Mouse (Mus musculus) embryonic facial prominence, embryonic 14.5 days (tissue): ENCODE data around the gene Serpina3n. TPM values are rescaled to one million over a fixed set of nuclear protein-coding genes. Genes with fewer than 3 reads are reported as not detected.
A peak's percentile ranks its signal among the peaks of the same experiment; 100 is the strongest.
"Not testable (repeated sequence)": the region's sequence is repeated elsewhere in the genome, so short reads cannot be mapped to it uniquely, and the experiment has no call there.

Source experiments
- ATAC-seq: fragments of 200-750 bp; cut with Nextera tagmentation; 2 replicates; pipeline ENCODE4 v1.8.0; 2017; ENCODE audit warnings: low read depth, moderate number of reproducible peaks, moderate TSS enrichment
- DNase-seq: peaks from one replicate; pipeline ENCODE4 v3.0.0-alpha.2; 2015; ENCODE audit warnings: low spot score
- H3K27ac ChIP-seq: fragments of 300-500 bp; sonication (generic); replicated peaks from 2 replicates; pipeline ENCODE4 v1.5.1; 2014; ENCODE audit warnings: low read depth, mild to moderate bottlenecking, low read length, moderate library complexity
- H3K27me3 ChIP-seq: fragments of 300-500 bp; sonication (generic); replicated peaks from 2 replicates; pipeline ENCODE4 v1.6.1; 2014; ENCODE audit warnings: low read length; ENCODE audit not compliant: control insufficient read depth, insufficient read depth
- H3K36me3 ChIP-seq: fragments of 300-500 bp; sonication (generic); 2 replicates; pipeline ENCODE4 v1.6.1; 2014; ENCODE audit warnings: low read length, mixed read lengths; ENCODE audit not compliant: control insufficient read depth, insufficient read depth
- H3K4me1 ChIP-seq: fragments of 300-500 bp; sonication (generic); 2 replicates; pipeline ENCODE4 v1.6.1; 2014; ENCODE audit warnings: antibody characterized with exemption, low read length; ENCODE audit not compliant: control insufficient read depth, insufficient read depth
- H3K4me2 ChIP-seq: fragments of 300-500 bp; sonication (generic); 2 replicates; pipeline ENCODE4 v1.6.1; 2014; ENCODE audit warnings: low read depth, mild to moderate bottlenecking, low read length, moderate library complexity, mixed read lengths
- H3K4me3 ChIP-seq: fragments of 300-500 bp; sonication (generic); 2 replicates; pipeline ENCODE4 v1.5.1; 2014; ENCODE audit warnings: low read depth, mild to moderate bottlenecking, low read length
- H3K9ac ChIP-seq: fragments of 300-500 bp; sonication (generic); 2 replicates; pipeline ENCODE4 v1.6.1; 2014; ENCODE audit warnings: low read depth, mild to moderate bottlenecking, low read length, moderate library complexity, mixed read lengths
- H3K9me3 ChIP-seq: fragments of 300-500 bp; sonication (generic); 2 replicates; pipeline ENCODE4 v1.6.1; 2016; ENCODE audit warnings: low read length; ENCODE audit not compliant: control insufficient read depth
- WGBS: fragments of 180-500 bp; shearing (Covaris S2); extraction: QIAGEN DNeasy Blood & Tissue Kit; methylation state at CpG from one replicate; pipeline ENCODE4 v1.1.7; 2014; 5-methylcytosine and 5-hydroxymethylcytosine counted together
- polyA plus RNA-seq: library from polyadenylated mRNA; unstranded; fragments of >200 nt; fragmentation: Nextera tagmentation; extraction: Ambion mirVana; gene quantifications from 2 replicates; pipeline ENCODE4 v1.2.1, GENCODE M21; 2014

Gene Serpina3n
- polyA plus RNA-seq, 1 experiment from 2014 or later = 0.63 TPM

DNA sequence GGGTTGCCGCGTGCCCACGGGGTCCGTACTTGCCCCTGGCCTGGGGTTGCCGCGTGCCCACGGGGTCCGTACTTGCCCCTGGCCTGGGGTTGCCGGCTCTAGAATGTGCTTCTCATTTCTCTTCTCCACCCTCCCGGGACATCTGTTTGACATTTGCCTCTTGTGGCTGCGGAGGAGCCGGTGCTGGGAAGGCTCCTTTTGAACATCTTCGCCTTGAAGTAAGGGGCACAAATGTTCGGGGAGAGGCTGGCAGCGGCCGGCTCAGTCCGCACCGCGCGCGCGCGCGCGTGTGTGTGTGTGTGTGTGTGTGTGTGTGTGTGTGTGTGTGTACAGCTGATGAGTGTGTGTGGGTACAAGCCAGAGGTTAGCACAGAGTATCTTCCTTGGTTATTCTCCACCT lies 40.5 kb downstream of the Serpina3n start:
- not testable (repeated sequence) for ATAC-seq, H3K9ac ChIP-seq, H3K36me3 ChIP-seq, H3K27me3 ChIP-seq, H3K9me3 ChIP-seq, H3K4me3 ChIP-seq, DNase-seq, H3K27ac ChIP-seq, H3K4me1 ChIP-seq
- WGBS = 51% methylated on average over 25 of the region's 25 CpGs
- H3K4me2 ChIP-seq = 0 out of 2 replicates have a peak overlapping the region, but pooled peaks have one; percentile 25

DNA sequence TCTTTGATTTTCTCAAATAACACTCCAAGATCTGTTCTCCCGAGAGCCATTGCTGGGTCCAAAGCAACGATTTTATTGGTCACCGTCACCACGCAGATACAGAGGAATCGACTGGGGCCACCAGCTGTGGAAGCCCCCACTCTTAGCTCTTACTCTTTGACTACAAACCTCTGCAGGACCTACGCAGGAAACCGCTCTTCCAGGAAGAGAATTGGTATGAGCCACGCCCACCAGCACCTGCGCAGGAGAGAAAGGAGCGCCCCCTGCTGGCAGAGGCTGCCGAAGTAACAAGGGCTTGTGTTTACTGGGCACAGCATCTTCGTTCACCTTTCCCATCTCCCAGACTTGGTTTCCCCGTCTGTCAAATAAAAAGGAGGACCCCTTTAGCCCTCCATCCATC lies 41.6 kb downstream of the Serpina3n start:
- H3K9ac ChIP-seq = no peak overlapping the region
- ATAC-seq = no peak
- no peaks in the 10 kb centered on the region for H3K9me3 ChIP-seq
- H3K4me2 ChIP-seq = no peak overlapping the region
- no peak overlapping the region for H3K4me3 ChIP-seq
- H3K27me3 ChIP-seq = no peaks in the 10 kb centered on the region
- no peaks in the 10 kb centered on the region for H3K36me3 ChIP-seq
- 32% methylated on average over 13 of the region's 13 CpGs for WGBS
- H3K27ac ChIP-seq = no peak overlapping the region
- DNase-seq = no peak
- H3K4me1 ChIP-seq = peaks cover 6% of the 10 kb centered on the region; the same call in 1 of the 2 replicates

DNA sequence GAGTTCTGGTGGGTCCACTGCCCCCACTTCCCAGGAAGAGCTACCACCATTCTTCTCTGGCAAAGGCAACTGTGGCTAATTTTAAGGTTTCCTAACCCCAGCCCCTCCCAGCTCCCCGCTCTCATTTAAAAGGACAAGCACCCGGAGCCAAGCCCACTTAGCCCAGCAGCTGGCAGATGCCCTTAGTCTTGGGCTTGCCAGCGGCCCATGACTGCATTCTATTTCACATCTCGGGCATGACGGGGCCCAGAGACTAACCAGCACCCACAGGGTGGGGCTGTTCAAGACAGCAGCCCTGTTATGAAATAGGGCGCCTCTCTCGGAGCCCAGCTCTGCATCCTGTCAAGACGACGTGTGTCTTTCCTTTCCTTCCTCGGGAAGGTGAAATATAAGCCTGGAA lies 43.7 kb downstream of the Serpina3n start:
- DNase-seq (peak; percentile 78), ATAC-seq (0 out of 2 replicates have a peak, but pooled peaks have one; percentile 37)
- no peaks in the 10 kb centered on the region for H3K36me3 ChIP-seq
- H3K9ac ChIP-seq = no peak overlapping the region
- no peak overlapping the region for H3K27ac ChIP-seq
- WGBS = 56% methylated on average over 10 of the region's 10 CpGs
- no peak overlapping the region for H3K4me2 ChIP-seq
- peaks cover 6% of the 10 kb centered on the region; the same call in 1 of the 2 replicates for H3K4me1 ChIP-seq
- no peak overlapping the region for H3K4me3 ChIP-seq
- H3K27me3 ChIP-seq = no peaks in the 10 kb centered on the region
- H3K9me3 ChIP-seq = no peaks in the 10 kb centered on the region

DNA sequence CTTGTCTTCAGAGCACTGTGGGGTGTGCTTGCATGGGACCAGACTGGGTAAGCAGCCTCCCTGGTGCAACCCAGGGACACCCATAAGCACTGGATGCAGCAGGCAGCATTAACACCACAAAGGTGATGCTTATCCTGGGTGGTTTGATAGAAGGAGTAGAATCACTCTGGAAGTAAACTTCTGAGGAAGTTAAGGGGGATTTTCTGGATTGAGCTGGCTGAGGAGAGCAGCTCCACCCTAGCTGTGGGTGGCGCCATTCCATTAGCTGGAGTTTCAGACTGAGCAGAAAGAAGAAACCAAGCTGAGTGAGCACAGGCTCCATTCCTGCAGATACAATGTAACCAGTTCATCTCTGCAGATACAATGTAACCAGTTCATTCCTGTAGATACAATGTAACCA lies 46.5 kb downstream of the Serpina3n start:
- no peaks in the 10 kb centered on the region for H3K9me3 ChIP-seq
- no peak for ATAC-seq
- no peaks in the 10 kb centered on the region for H3K27me3 ChIP-seq
- 15% methylated on average over 1 of the region's 1 CpGs for WGBS
- no peak overlapping the region for H3K4me3 ChIP-seq
- no peak overlapping the region for H3K4me2 ChIP-seq
- no peak for DNase-seq
- H3K4me1 ChIP-seq = peaks cover 6% of the 10 kb centered on the region; the same call in 1 of the 2 replicates
- no peak overlapping the region for H3K9ac ChIP-seq
- H3K27ac ChIP-seq = no peak overlapping the region
- H3K36me3 ChIP-seq = no peaks in the 10 kb centered on the region

DNA sequence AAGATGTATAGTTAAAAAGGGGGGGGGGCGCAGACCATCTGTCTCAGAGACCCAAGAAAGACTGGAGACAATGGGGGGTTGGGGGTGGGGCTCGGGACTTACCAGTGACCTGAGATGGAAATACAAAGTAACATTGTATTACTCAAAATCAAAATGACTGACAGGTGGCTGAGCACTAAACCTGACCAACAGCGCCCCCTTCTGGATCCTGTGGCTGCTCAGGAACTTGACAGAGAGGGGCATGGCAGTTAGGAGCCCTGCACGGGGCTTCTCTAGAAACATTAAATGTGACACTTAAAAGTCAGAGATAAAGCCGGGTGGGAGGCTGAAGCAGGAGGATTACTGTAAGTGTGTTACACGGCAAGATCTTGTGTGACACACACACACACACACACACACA lies 52.8 kb downstream of the Serpina3n start:
- 69% methylated on average over 6 of the region's 6 CpGs for WGBS
- H3K36me3 ChIP-seq = no peaks in the 10 kb centered on the region
- DNase-seq (no peak), ATAC-seq (no peak)
- no peak overlapping the region for H3K9ac ChIP-seq
- no peak overlapping the region for H3K4me2 ChIP-seq
- no peak overlapping the region for H3K4me3 ChIP-seq
- no peak overlapping the region for H3K27ac ChIP-seq
- H3K4me1 ChIP-seq = peaks cover 9% of the 10 kb centered on the region
- no peaks in the 10 kb centered on the region; the same call in 1 of the 2 replicates for H3K27me3 ChIP-seq
- no peaks in the 10 kb centered on the region for H3K9me3 ChIP-seq

DNA sequence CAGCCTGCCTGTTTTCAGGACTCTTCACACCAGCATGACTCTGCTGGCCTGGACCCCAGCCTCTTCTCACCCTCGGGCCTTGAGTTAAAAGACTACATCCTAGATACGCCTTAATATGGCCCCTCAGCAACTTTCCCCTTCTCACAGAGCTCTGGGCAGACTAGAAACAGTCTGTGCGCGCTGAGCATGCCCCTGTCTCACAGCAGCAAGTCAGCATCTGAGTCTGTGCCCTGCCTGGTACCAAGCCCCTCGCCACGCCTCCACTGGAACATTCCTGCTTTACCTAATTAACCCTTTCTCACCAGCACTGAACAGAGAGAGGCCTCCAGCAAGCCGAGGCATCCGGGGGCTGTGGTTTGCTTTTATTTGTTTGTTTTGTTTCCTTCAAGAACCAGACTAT lies 54.8 kb downstream of the Serpina3n start:
- ATAC-seq (no peak; the same call in 1 of the 2 replicates), DNase-seq (peak; percentile 16)
- no peak overlapping the region for H3K4me2 ChIP-seq
- peaks cover 9% of the 10 kb centered on the region for H3K4me1 ChIP-seq
- 22% methylated on average over 8 of the region's 8 CpGs for WGBS
- H3K9ac ChIP-seq = peak overlapping the region; percentile 17; the same call in 1 of the 2 replicates
- H3K9me3 ChIP-seq = no peaks in the 10 kb centered on the region
- no peak overlapping the region for H3K27ac ChIP-seq
- H3K36me3 ChIP-seq = no peaks in the 10 kb centered on the region
- H3K4me3 ChIP-seq = no peak overlapping the region
- H3K27me3 ChIP-seq = peaks cover 4% of the 10 kb centered on the region; the same call in 1 of the 2 replicates

Other genes starting within 250 kb of the Serpina3n start
- gene Serpina3f, start 192.2 kb upstream of the Serpina3n start, polyA plus RNA-seq = 0.09 and 0.13 TPM in 2 replicates
- 4.1 and 4.5 TPM in 2 replicates for gene Serpina3g, start 170.5 kb upstream of the Serpina3n start, polyA plus RNA-seq
- gene Serpina3i, start 143.6 kb upstream of the Serpina3n start, polyA plus RNA-seq = 0.35 and 1.7 TPM in 2 replicates
- gene Serpina3j, start 92.2 kb upstream of the Serpina3n start, polyA plus RNA-seq = 0.31 TPM in 1 of 2 replicates, not detected in the other
- not detected in 2 replicates for gene Serpina3k, start 68.2 kb upstream of the Serpina3n start, polyA plus RNA-seq
- gene Serpina3m, start 68.2 kb upstream of the Serpina3n start, polyA plus RNA-seq = not detected in 2 replicates
- 12.4 and 12.5 TPM in 2 replicates for gene Gsc, start 66.6 kb downstream of the Serpina3n start, polyA plus RNA-seq